Mouse (Mus musculus): ENCODE measurements around the gene Cdk6.
A peak's percentile ranks its signal among the peaks of the same experiment; 100 is the strongest.
"Not testable (repeated sequence)": the region's sequence is repeated elsewhere in the genome, so short reads cannot be mapped to it uniquely, and the experiment has no call there.

The Cdk6 gene

DNA sequence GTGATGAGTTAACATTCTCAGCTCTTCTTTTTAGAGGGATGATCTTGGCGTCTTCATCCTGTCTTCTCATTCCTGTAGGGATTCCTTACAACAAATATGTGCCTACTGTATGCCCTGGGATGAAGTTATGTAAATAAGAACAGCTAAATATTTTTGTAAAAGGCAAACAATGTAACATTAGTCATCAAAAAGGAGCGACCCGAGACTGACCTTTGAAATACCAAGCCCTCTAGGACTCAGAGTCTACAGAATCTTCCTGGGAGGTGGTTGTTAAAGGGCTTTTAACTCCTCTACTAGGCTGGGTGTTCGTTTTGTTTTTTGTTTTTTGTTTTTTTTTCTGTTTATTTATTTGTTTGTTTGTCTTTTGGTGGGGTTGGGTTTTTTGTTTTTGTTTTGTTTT, 4.3 kb downstream of the Cdk6 start:
- DNase-seq = not testable (repeated sequence)

DNA sequence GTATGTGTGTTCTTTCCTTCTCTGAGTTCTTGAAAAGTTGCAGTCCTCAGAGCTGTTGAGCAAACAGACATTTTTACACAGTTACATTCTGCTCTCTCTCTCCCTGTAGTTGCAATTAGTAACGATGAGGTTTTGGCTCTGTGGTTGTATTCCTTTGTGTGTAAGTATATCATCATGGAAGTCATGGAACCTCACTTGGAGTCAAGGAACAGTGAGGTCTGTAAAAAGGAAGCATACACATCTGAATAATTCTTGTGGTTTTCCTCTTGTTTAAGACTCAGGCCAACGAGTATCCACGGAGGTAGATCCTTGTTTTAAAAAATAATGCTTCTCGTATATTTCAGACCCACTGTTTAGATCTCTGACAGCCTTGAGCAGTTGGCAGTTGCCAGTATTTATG, 8.1 kb downstream of the Cdk6 start:
- DNase-seq = not testable (repeated sequence)

DNA sequence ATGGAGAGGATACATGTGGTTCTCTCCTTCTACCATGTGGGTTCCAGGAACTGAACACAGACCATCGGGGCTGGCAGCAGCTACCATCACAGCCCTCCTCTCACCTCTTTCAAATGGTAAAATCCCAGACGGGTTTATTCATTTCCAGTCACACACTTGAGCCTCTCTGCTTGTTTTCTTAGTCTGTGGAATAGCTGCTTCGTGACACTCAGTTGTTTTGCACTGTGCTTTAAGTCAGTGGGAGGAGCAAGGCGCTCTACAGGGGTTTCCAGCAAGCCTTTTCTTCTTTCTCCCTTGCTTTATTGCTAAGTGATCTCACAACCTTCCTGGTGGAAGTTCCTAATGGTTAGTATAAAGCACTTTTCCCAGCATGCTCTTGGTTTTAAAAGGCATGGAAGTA, 10.6 kb downstream of the Cdk6 start:
- DNase-seq = not testable (repeated sequence)

DNA sequence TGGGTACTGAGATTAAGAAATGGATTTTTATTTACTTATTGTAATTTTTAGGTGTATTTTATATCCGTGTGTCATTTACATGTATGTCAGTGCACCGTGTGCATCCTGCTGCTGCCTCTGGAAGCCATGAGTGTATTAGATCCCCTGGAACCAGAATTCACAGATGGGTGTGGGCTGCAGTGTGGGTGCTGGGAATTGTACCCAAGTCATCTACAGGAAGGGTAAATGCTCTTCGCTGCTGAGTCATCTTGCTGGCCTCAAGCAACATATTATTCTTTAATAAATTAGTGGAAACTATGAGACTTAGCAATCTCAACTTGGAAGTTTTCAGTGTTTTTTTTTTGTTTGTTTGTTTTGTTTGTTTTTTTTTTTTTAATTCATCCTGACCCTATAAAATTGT, 11.0 kb downstream of the Cdk6 start:
- DNase-seq = no peak

DNA sequence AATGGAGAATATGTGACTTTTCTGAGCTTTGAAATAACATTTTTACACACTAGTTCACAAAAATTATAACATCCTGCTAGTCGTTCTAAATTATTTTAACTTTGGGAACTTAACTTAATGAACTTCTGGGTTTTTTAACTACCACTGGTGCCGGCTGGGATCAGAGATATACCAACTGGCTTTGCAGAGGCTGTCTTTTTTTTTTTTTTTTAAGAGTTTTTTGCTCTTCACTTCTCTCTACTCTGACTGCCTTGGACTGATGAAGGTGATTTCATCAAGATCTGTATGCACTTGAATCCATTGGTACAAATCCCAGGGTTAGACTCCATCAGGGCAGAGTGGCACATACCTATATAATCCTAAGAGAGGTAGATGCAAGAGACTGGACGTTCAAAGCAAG, 11.5 kb downstream of the Cdk6 start:
- DNase-seq = no peak

DNA sequence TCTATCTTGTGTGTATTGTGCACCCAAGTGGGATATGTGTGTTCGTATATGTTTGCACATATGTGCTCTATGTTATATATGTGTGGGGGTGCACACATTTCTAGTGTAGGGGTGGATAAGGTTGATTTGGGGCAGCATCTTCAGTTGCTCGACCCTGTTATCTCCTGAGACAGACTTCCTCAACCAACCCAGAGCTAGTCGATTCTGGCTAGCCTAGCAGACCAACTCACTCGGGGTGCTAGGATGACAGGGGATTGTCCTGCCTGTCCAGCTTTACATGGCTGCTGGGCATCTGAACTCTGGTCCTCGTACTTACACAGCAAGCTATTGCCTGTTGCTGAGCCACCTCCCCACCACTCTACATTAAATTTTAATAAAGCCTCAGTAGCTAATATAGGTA, 13.0 kb downstream of the Cdk6 start:
- no peak for DNase-seq

DNA sequence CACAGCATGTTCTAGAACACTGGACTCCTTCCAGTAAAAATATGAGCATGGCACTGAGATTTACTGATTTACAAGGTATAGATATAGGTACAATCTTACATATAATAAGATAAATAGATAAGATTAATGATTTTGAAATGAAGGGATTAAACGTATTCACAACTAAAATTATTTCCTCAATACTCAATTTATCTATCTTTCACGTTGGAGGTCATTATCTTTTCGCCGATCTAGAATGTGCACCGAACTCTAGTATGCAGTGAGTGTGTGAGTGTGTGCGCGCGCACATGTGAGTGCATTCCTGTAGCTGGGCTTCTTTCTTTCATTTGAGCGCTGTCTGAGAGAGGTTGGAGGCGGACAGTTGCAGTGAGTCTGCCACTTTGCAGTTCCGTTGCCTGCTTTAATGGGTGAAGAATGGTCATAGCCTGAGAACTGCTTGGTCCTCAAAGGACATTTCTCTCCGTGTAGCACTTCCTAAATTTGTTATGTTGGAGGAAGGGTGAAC, 13.8 kb downstream of the Cdk6 start:
- no peak for DNase-seq

DNA sequence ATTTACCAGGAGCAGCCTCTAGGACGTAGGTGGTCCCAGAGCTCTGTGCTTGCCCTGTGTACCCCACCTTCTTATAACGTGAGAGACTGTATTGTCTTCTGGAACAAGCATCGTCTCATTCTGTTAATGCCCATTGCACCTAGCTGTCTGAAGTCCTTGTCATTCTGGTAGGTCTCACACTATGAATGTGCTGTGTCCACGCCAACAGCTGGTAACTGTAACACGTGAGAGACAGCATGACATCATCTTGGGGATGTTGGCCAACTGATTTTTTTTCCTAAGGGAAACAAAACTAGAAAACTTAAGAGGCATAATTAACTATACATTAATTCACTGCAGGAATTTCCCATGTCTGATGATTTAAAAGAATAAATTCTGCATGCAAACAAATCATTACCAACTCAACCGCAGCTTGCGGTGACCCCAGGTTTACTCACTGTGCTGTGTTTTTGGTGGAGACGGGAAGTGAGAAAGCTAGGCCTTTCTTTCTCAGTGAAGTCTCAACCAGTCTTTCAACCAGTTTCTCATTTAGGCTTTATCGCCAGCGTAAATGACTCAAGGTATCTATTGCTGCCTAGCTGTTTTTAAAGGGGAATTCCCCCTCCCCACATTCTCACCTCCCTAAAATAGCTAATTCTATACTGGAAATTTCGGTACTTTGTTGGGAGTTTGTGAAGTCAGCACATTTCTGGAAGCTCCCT, 14.4 kb downstream of the Cdk6 start:
- no peak for DNase-seq

DNA sequence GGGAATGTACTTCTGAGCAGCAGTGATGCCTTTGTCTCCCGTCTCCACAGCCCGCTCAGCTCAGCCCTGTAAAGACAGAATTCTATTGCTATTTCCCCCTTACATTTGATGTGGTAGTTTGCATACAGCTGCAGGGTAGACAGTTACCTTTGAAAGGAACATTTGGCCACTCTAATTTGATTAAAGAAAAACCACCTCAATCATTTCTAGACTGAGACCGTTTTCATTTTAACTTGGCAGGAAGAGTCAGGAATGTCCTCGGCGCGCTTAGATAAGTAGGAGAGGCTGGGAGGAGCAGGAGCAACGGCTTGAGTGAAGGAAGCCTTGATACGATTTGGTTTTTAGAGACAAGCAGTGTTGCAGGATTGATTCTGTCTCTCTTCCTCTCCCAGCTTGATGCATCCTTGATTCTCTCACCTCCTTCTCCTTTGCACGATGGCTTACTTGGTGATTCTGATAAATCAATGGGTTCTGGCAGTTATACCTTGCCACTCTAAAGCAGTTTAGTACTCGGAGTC, 15.0 kb downstream of the Cdk6 start:
- no peak for DNase-seq

DNA sequence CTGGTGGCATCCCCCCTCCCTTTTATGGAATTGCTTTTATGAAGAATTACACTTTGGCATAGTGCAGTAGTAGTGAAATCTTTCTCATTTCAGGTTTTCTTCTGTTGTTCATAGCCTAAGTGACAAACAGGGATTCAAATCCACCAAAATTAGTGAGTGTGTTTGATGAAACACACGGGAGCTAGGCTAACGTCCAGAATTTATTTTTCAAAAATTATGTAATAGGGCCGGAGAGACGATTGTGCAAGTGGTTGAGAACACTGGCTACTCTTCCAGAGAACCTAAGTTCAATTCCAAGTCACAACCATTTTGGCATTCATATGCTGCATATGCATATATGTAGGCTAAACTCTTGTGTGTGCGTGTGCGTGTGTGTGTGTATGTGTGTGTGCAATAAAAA, 16.2 kb downstream of the Cdk6 start:
- DNase-seq = no peak

DNA sequence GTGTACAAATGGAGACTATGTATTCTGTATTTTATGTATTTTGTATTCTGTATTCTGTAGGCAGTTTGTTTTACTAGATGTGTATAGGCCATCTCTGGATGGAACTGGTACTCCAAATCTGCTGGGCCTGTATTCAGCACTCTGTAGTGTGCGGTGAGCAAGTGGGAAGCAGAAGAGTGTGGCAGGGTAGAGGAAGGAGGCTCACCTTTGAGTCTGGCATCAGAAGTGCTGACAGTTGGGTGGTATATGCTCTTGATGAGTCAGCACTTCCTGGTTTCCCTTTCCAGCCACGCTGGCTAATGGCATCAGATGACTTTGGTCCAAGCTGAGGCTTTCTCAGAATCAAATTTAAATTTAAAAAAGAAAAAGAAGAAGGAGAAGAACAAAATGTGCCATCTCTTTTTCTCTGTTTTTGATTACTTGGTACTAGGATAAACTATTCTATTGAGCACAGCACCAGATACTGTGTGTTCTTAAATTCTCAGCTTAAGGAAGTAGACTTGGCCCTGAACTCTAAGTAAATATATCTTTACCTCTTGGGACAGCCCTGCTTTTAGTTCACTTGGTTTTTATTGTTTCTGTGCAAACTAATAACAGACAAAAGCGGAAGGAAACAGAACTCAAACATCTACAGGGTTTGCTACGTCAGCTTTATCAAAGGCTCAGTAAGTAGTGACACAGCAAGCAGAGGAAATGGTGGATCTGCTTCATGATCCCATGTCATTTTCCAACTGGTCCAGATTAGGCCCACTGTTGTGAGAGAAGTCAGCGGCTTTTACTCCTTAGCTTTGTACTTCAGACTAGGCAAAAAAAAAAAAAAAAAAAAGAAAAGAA, 17.6 kb downstream of the Cdk6 start:
- no peak for DNase-seq

DNA sequence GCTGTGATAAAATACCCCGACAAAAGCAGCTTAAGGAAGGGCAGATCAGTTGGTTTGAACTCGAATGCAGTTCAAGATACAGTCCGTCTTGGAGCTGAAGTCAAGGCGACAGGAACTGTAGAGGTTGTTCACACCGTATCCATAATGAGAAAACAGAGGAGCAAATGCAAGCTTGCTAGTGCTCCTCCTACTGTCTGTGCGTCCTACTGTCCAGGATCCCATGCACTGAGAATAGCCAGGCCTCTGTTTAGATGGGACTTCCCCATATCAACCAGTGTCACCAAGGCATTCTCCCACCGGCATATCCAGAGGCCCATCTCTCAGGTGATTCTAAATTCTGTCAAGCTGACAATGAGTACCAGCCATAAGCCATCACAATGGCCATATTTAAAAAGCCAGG, 18.6 kb downstream of the Cdk6 start:
- no peak for DNase-seq

DNA sequence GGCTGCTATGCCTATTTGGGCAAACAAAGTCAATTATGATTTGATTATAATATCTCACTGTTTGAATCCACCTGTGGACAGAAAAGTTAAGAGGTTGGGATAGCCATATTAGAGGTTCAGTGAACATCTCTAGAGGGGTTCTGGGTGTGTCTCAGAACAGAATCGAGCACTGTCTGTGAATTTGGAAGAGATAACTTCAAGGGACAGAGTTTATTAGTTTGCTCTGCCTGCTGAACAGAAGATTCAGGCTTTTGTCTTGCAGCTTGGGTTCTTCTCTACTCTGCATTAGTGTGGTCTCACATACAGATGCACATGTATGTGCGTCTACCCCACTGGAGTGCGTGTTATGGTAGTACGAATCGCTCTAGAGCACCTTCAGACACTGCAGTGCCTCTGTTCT, 20.0 kb downstream of the Cdk6 start:
- DNase-seq = no peak

DNA sequence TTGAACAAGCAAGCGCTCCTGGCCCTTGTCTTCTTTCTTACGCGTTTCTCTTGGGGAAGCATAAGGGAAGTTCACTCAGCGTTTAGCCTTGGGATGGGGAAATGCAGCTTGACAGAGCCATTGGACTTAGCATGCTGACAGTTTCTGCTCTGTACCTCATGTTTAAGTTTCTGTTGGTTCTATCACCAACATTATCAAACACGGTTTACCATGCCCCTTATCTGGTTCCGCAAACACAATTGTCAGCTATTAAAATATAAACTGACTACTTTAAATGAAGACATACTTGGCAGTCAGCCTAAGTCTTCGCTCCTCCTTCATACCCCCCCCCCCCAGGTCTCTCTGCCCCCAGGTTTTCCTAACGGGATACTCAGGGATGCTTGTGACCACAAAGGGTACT, 20.8 kb downstream of the Cdk6 start:
- DNase-seq = no peak

DNA sequence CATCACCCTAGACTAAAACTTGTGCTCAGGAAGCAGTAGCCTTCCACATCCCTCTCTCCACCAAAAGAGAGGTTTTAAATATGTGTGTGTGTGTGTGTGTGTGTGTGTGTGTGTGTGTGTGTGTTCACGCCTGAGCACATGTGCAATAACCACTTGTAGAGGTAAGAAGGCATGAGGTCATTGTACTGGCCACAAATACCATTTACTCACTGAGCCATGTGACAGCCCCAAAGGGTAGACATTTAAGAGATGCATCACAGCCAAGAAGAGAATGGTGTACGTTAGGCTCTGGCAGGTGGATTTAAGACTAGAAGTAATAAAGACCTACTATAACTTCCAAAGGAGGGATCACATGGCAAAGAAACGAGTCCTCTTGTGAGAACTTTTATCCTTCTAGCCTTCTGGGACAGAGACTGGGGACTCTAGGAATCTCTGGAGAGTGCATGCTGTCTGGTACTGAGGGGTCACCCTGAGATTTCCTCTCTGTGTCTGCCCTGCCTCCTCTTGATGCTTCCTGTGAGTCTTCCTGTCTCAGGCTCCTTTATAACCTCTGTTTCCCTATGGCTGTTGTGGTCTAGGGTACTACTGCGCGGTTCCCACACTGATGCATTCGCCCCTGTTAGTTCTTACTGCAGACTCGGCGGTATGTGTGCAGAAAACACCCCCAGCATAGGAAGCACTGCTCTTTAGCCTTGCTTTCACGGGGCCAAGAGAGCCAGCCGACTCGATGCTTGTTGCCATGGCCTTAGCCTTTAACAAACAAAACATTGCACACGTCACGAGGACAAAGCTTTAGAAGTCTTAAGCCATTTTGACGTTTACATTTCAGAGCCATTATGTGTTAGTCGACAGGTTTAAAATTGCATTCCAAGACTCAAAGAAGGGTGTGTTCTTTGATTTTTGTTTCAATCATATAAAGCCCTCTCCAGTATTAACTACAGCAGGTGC, 22.0 kb downstream of the Cdk6 start:
- DNase-seq = peak in 1 of 2 experiments; percentile 49

DNA sequence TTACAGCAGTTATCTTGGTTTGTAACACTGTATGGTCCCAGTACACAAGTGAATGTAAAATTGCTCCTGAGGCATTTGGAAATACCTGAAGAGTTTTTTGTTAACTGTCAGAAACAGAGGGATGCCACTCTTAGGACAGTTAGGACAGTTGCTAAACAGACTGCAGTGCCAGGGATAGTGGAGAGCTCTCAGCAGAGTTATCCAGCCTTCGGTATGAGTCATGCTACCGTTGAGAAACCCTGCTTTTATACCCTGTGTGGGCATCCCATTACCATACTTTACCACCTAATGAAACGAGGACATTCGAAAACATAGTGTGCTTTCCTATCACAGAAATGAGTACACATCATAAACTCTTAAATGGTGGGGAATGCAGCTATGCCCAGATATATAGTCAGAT, 25.8 kb downstream of the Cdk6 start:
- DNase-seq = no peak

DNA sequence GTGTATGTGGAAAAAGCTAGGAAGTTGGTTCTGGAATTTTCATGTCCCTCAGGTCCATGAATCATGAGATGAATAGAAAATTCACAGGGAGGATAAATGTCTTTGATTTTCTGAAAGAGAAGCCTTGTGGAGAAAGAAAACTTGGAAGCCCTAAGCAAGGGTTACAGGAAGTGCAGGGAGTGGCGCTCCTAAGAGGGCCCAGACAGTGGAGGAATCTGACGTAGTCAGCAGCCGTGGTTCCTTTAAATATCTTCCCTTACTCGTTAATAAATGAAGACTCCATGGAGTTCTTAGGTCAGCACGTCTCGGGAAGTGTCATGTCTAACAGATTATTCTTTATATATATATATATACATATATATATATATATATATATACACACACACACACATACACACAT, 28.0 kb downstream of the Cdk6 start:
- DNase-seq = peak in 1 of 2 experiments; percentile 29

DNA sequence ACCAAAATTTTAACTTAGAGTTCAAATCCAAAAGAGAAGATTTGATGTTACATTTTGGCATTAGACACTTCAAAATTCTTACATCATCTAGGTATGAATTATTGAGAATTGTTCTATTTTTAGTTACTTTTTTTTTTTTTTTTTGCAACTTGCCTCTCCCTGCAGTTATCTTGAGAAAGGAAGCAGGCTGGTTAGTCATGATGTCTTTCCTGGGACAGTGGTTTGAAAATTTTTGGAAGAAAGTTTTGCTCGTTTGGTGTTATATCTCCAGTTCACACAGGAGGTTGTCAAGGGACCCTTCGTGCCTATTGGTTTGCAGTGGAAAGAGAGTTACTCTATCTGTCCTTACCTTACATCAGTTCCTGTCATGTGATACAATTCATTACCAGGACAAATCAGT, 29.9 kb downstream of the Cdk6 start:
- no peak for DNase-seq

DNA sequence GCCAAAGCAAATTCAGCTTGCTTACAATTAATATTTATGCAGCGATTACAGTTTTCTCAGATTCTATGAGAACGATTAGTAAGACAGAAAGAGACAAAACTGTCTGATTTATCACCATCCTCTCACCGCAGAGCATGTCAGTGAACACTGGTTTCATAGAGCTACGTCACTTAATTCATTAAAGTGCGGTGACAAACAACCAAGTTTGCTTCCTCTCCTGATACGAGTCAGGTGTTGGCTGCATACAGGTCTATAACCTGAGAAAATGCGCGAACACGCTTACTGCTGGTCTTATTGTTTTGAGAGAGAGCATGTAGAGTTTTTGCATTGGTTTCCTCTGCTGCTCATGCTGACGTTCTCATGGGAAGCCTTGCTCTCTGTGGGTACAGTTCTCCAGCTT, 31.9 kb downstream of the Cdk6 start:
- DNase-seq = no peak

DNA sequence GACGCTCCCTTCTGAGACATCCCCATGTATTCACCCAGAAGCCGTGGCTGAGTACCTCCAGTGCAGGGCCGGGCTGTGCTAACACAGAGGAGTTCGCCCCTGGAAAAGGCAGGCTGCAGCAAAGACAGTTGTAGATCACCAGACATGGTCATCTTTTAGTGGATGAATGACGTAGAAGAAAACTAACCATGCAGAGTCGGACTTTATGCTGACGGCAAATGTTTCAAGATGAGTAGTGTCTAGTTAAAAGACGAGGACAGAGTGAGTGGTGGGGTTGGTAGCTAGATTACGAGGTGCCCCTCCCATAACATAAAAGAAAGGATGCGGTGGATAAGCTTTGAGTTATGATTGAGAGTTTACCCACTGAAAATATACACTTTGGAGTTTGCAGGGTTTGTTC, 33.5 kb downstream of the Cdk6 start:
- DNase-seq = no peak

DNA sequence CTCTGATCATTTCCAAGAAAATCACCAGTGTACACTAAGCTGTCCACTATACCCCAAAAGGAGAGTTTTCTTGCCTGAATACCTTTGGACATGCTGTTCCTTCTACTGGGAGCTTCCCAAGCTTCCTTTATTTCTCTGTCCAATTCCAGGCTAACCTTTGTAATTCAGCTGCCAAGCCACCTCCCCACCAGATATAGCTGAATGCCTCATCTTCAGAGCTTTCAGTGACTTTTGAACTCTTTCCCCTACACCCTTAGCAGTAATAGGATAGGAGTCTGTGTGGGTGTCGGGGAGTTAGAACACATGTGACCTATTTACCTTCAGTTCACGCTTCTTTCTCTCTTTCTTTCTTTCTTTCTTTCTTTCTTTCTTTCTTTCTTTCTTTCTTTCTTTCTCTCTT, 34.9 kb downstream of the Cdk6 start:
- no peak for DNase-seq

DNA sequence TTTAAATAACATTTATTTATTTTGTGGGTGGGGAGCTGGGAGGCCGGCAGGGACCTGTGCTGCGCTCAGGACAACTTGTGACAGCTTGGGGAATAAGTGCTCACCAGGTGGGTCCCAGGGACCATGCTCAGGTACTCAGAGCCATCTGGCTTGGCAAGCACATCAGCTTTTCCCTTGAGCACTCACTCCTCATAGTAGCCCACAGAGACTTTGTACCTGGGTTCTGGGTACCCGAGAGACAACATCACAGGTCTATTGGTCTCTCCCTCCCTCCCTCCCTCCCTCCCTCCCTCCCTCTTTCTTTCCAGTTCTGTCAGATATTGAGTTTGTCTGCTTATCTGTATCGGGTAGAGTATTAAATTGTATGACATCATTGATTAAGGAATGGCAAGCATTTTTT, 38.0 kb downstream of the Cdk6 start:
- no peak for DNase-seq

DNA sequence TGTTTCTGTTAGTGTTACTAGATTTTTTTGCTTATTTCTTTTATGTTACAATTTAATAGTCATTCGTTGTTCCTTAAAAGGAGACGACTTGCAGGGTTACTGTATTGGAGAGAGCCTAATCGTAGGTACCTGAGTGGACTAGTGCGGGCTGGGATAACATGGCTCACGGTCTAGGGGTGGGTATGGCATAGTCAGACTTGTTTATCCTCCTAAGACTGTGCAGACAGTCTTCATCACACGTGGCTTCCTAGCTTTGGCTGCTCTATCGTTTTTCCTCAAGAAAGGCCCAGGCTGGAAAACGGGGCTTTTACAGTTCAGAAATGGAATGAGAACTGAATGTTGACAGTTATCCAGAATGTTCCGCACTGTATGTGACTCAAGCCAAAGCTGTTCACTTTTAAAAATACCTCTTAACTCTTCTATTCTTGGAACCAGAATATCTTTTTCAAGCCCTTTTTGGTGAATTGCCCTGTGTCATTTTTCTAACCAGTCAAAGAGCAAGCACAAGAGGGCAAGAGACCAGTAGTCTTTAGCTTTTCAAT, 39.5 kb downstream of the Cdk6 start:
- no peak for DNase-seq

Data from lung, adult 18-20 months (tissue).